Mouse (Mus musculus) testis, adult 2 months (tissue): Measurements from ENCODE around the gene Arhgap35.

Experiments
- CTCF ChIP-seq: fragments of 200-500 bp; IDR thresholded peaks from 2 replicates; pipeline ENCODE4 v1.5.1; 2012; ENCODE audit warnings: low read depth, mild to moderate bottlenecking, inconsistent platforms, low read length, moderate library complexity; ENCODE audit not compliant: control insufficient read depth, insufficient read depth, insufficient replicate concordance
- POLR2A ChIP-seq: fragments of 200-500 bp; IDR thresholded peaks from 2 replicates; pipeline ENCODE4 v1.6.1; 2012; ENCODE audit warnings: low read depth, mild to moderate bottlenecking, inconsistent platforms, low read length, moderate library complexity; ENCODE audit not compliant: control insufficient read depth

GRCm38 (mm10) chr7:16475764-16476599, 138.8 kb downstream of the Arhgap35 start:
- no peak for TF ChIP-seq CTCF
- no peak for TF ChIP-seq POLR2A
